13 mouse cellular contexts compared by ENCODE assay signal in genomic region chr13:85509671-85510070, GRCm38 (mm10).
DNase-seq lines count a peak whose midpoint lies in the region; ATAC-seq and TF ChIP-seq lines count a peak whose summit lies in the region.
"Had no signal": no experiment of that assay in that cellular context is flagged by ENCODE, and none has a peak within 500 bp of the region (broad histone marks: within the 10 kb centered on the region; RNA-seq: fewer than 3 reads in every experiment).

No protein-coding gene starts in this region.

- TF ChIP-seq EP300 in liver, postnatal 0 days (IDR thresholded peaks at IDR 0.05; ENCODE audit: low read depth) = no peak

- H3K4me3 ChIP-seq in liver, postnatal 0 days (ENCODE audit: low read depth, low read length) = no peak overlapping the region
- no peak overlapping the region for H3K4me3 ChIP-seq in liver, embryonic 11.5 days (ENCODE audit: low read depth, low read length)
- peak overlapping the region; percentile 38 for H3K4me3 ChIP-seq in megakaryocyte, embryonic 14.5 days (replicated peaks)
- H3K4me3 ChIP-seq: kidney, embryonic 15.5 days had no signal

- DNase-seq in liver, postnatal 0 days = no peak
- DNase-seq in liver, embryonic 11.5 days (ENCODE audit: low spot score) = no peak
- peak; percentile 64 for DNase-seq in MEL-GATA-1-ER (ENCODE audit: extremely low read depth, low read depth)
- DNase-seq in thymus, postnatal 36 days = peak; percentile 39 to 50
- DNase-seq in layer of hippocampus, adult 9-10 months (ENCODE audit: low spot score) = no peak
- DNase-seq in layer of hippocampus, adult 11-12 months (ENCODE audit: low spot score) = no peak
- DNase-seq: cerebellum, adult 8-10 months; lung, adult 18-20 months; right cerebral cortex, postnatal 25 days had no signal

- no peaks in the 10 kb centered on the region for H3K27me3 ChIP-seq in liver, postnatal 0 days (ENCODE audit: insufficient read depth, low read length)
- no peaks in the 10 kb centered on the region for H3K27me3 ChIP-seq in liver, embryonic 11.5 days (replicated peaks; ENCODE audit: control insufficient read depth, insufficient read depth, low read length)
- no peaks in the 10 kb centered on the region for H3K27me3 ChIP-seq in megakaryocyte, embryonic 14.5 days (replicated peaks)
- H3K27me3 ChIP-seq: kidney, embryonic 15.5 days had no signal

- no peak overlapping the region for H3K4me2 ChIP-seq in liver, postnatal 0 days (ENCODE audit: low read depth, low read length)
- no peak overlapping the region for H3K4me2 ChIP-seq in liver, embryonic 11.5 days
- H3K4me2 ChIP-seq: hindbrain, embryonic 14.5 days; kidney, embryonic 15.5 days; midbrain, embryonic 11.5 days had no signal

- no peak overlapping the region for H3K9ac ChIP-seq in liver, postnatal 0 days (replicated peaks)
- no peak overlapping the region for H3K9ac ChIP-seq in liver, embryonic 11.5 days (ENCODE audit: low read depth, low read length)
- H3K9ac ChIP-seq: hindbrain, embryonic 14.5 days; kidney, embryonic 15.5 days had no signal

- no peak for ATAC-seq in liver, postnatal 0 days
- ATAC-seq in liver, embryonic 11.5 days (replicated peaks; ENCODE audit: low FRiP score) = no peak

- no peaks in the 10 kb centered on the region for H3K9me3 ChIP-seq in liver, postnatal 0 days (ENCODE audit: low read length)
- no peaks in the 10 kb centered on the region for H3K9me3 ChIP-seq in liver, embryonic 11.5 days (ENCODE audit: control insufficient read depth, low read length)
- H3K9me3 ChIP-seq in megakaryocyte, embryonic 14.5 days = no peaks in the 10 kb centered on the region
- H3K9me3 ChIP-seq: kidney, embryonic 15.5 days had no signal

- 25% methylated on average over 1 of the region's 1 CpGs for WGBS in liver, postnatal 0 days (ENCODE audit: insufficient replicate concordance)
- WGBS in liver, embryonic 11.5 days = 30% methylated on average over 1 of the region's 1 CpGs

- H3K4me1 ChIP-seq in liver, postnatal 0 days (ENCODE audit: insufficient read depth) = peaks cover 8% of the 10 kb centered on the region
- H3K4me1 ChIP-seq in liver, embryonic 11.5 days (replicated peaks; ENCODE audit: control insufficient read depth, insufficient read depth, low read length) = peaks cover 19% of the 10 kb centered on the region
- H3K4me1 ChIP-seq in megakaryocyte, embryonic 14.5 days = peaks cover 58% of the 10 kb centered on the region

- no peak overlapping the region for H3K27ac ChIP-seq in liver, postnatal 0 days (ENCODE audit: low read depth)
- no peak overlapping the region for H3K27ac ChIP-seq in liver, embryonic 11.5 days (ENCODE audit: low read depth, low read length)
- H3K27ac ChIP-seq: hindbrain, embryonic 14.5 days; kidney, embryonic 15.5 days had no signal

- no peaks in the 10 kb centered on the region for H3K36me3 ChIP-seq in liver, postnatal 0 days (replicated peaks; ENCODE audit: insufficient read depth, low read length)
- no peaks in the 10 kb centered on the region for H3K36me3 ChIP-seq in liver, embryonic 11.5 days (ENCODE audit: control insufficient read depth, insufficient read depth, low read length)
- peaks cover 6% of the 10 kb centered on the region for H3K36me3 ChIP-seq in megakaryocyte, embryonic 14.5 days (replicated peaks; ENCODE audit: low read length)
- H3K36me3 ChIP-seq: kidney, embryonic 15.5 days had no signal

- peak; percentile 23; the same call in 1 of the 2 replicates for TF ChIP-seq CTCF in liver, postnatal 0 days (IDR thresholded peaks at IDR 0.05; ENCODE audit: low read depth)

Comparison
In these comparisons a context has a peak if more than half of its experiments do, and no peak if none do; other contexts are left out.
1. DNase-seq: peak in MEL-GATA-1-ER (single experiment) and thymus, postnatal 36 days (2 of 2); none in liver, postnatal 0 days (single experiment), liver, embryonic 11.5 days (single experiment), layer of hippocampus, adult 9-10 months (single experiment) and layer of hippocampus, adult 11-12 months (single experiment).